Mouse (Mus musculus) frontal cortex, adult (tissue): ENCODE measurements at regions not wholly inside any gene's neighbourhood (a gene's known extent, or its start where the extent isn't known, plus 50 kb on each side); places are given as distances from the start of the nearest gene placed in this dataset.

ENCODE experiments used
- ATAC-seq: cut with Nextera tagmentation; 2 replicates; pipeline ENCODE4 v1.9.2; 2017; ENCODE audit warnings: mild to moderate bottlenecking, moderate library complexity, mixed read lengths; ENCODE audit not compliant: low TSS enrichment

- no peak for ATAC-seq
Observed at GRCm38 (mm10) chr12:45929001-45929759, 854.7 kb upstream of the Stxbp6 start.
